Mouse (Mus musculus) ES-Bruce4 (cell line): ENCODE data around the gene Pex13. TPM values are rescaled to one million over a fixed set of nuclear protein-coding genes. Genes with fewer than 3 reads are reported as not detected.
"Not testable (repeated sequence)": the region's sequence is repeated elsewhere in the genome, so short reads cannot be mapped to it uniquely, and the experiment has no call there.

ENCODE experiments used
- H3K27ac ChIP-seq: 2 replicates; pipeline ENCODE4 v1.5.1; 2012; ENCODE audit warnings: low read length, inconsistent platforms; ENCODE audit not compliant: insufficient read depth
- H3K27me3 ChIP-seq: 2 replicates; pipeline ENCODE4 v1.6.1; 2012; ENCODE audit warnings: mild to moderate bottlenecking, low read length, inconsistent platforms; ENCODE audit not compliant: control insufficient read depth, poor library complexity, insufficient read depth, severe bottlenecking
- H3K36me3 ChIP-seq: 2 replicates; pipeline ENCODE4 v1.6.1; 2012; ENCODE audit warnings: inconsistent platforms, mild to moderate bottlenecking, low read length, moderate library complexity; ENCODE audit not compliant: control insufficient read depth, poor library complexity, insufficient read depth, severe bottlenecking
- H3K4me1 ChIP-seq: one replicate; pipeline ENCODE4 v1.8.1; 2011; ENCODE audit warnings: low read length; ENCODE audit not compliant: control insufficient read depth, insufficient read depth
- H3K4me3 ChIP-seq: 2 replicates; pipeline ENCODE4 v1.5.1; 2011; ENCODE audit warnings: low read depth, mild to moderate bottlenecking, low read length
- H3K9ac ChIP-seq: 2 replicates; pipeline ENCODE4 v1.6.1; 2012; ENCODE audit warnings: low read depth, mild to moderate bottlenecking, inconsistent platforms; ENCODE audit not compliant: poor library complexity, severe bottlenecking
- H3K9me3 ChIP-seq: replicated peaks from 2 replicates; pipeline ENCODE4 v1.6.1; 2012; ENCODE audit warnings: mild to moderate bottlenecking, low read length, inconsistent platforms; ENCODE audit not compliant: control insufficient read depth, poor library complexity, insufficient read depth, severe bottlenecking
- CTCF ChIP-seq: IDR thresholded peaks from one replicate; pipeline ENCODE4 v1.8.1; 2011; ENCODE audit warnings: low read depth, low read length
- EP300 ChIP-seq: IDR thresholded peaks from 2 replicates; pipeline ENCODE4 v1.6.1; 2011; ENCODE audit warnings: low read depth, low read length; ENCODE audit not compliant: insufficient read depth
- POLR2A ChIP-seq: IDR thresholded peaks from one replicate; pipeline ENCODE4 v1.8.1; 2011; ENCODE audit warnings: low read length; ENCODE audit not compliant: insufficient read depth
- polyA plus RNA-seq: library from polyadenylated mRNA; stranded (reverse); fragments of >200 nt; gene quantifications from 2 replicates; pipeline ENCODE4 v1.2.4, GENCODE M21; 2011; ENCODE audit warnings: low read depth; ENCODE audit not compliant: missing spikeins, insufficient read depth, insufficient read length

Pex13 gene
- polyA plus RNA-seq, 1 experiment, result 63.0 TPM

DNA sequence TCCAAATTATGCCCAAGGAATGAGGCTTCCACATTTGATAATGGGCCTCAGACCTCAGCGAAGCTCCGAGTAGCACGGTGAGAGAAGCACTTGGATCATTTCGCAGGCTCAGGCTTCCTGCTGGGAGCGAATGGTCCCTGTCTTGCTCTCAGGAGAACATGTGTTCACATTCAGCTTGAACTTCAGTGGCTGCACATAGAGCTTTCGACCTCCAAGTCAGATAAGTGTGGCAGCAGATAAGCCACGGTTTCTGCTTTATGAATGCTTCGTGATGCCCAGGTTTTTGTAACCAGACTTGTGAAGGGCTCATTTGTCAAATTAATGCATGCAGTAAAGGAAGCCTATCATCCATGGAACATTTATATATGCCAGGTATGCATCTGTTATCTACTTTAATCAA lies 31.2 kb downstream of the Pex13 start:
- Histone ChIP-seq H3K9ac (no peak overlapping the region), H3K36me3 (no peaks in the 10 kb centered on the region; the same call in 1 of the 2 replicates), H3K27me3 (no peaks in the 10 kb centered on the region; the same call in 1 of the 2 replicates), H3K27ac (no peak overlapping the region), H3K9me3 (no peaks in the 10 kb centered on the region), H3K4me1 (no peaks in the 10 kb centered on the region), H3K4me3 (no peak overlapping the region)
- no peak for TF ChIP-seq CTCF
- no peak for TF ChIP-seq POLR2A
- TF ChIP-seq EP300, result no peak

- TF ChIP-seq EP300 (no peak), POLR2A (no peak), CTCF (no peak)
- no peak overlapping the region for H3K27ac ChIP-seq
- H3K9ac ChIP-seq, result no peak overlapping the region
- H3K36me3 ChIP-seq, result no peaks in the 10 kb centered on the region
- no peaks in the 10 kb centered on the region for H3K4me1 ChIP-seq
- H3K4me3 ChIP-seq, result no peak overlapping the region
- no peaks in the 10 kb centered on the region for H3K9me3 ChIP-seq
- H3K27me3 ChIP-seq, result no peaks in the 10 kb centered on the region; the same call in 1 of the 2 replicates
These were observed 31.9 kb downstream of the Pex13 start for GRCm38 (mm10) chr11:23633879-23634215.

- no peaks in the 10 kb centered on the region for H3K9me3 ChIP-seq
- no peaks in the 10 kb centered on the region for H3K27me3 ChIP-seq
- no peak within 1 kb of the TSS for H3K27ac ChIP-seq
- peak within 1 kb of the TSS; percentile 95 for H3K9ac ChIP-seq
- TF ChIP-seq EP300 (no peak), POLR2A (peak; percentile 29), CTCF (no peak)
- peak within 1 kb of the TSS; percentile 72 for H3K4me3 ChIP-seq
- H3K4me1 ChIP-seq, result no peaks in the 10 kb centered on the region
- H3K36me3 ChIP-seq, result no peaks in the 10 kb centered on the region
These were observed 32.5 kb downstream of the Pex13 start, which contains the start of gene 0610010F05Rik for GRCm38 (mm10) chr11:23632945-23633878. 0610010F05Rik (minus strand) TSS chr11:23633639.

- no peak overlapping the region for H3K27ac ChIP-seq
- H3K9me3 ChIP-seq, result no peaks in the 10 kb centered on the region
- no peaks in the 10 kb centered on the region for H3K36me3 ChIP-seq
- H3K9ac ChIP-seq, result no peak overlapping the region
- H3K27me3 ChIP-seq, result no peaks in the 10 kb centered on the region
- no peaks in the 10 kb centered on the region for H3K4me1 ChIP-seq
- H3K4me3 ChIP-seq, result no peak overlapping the region
- TF ChIP-seq CTCF, result no peak
- no peak for TF ChIP-seq POLR2A
- no peak for TF ChIP-seq EP300
These were observed 35.1 kb downstream of the Pex13 start for GRCm38 (mm10) chr11:23630664-23631063.

DNA sequence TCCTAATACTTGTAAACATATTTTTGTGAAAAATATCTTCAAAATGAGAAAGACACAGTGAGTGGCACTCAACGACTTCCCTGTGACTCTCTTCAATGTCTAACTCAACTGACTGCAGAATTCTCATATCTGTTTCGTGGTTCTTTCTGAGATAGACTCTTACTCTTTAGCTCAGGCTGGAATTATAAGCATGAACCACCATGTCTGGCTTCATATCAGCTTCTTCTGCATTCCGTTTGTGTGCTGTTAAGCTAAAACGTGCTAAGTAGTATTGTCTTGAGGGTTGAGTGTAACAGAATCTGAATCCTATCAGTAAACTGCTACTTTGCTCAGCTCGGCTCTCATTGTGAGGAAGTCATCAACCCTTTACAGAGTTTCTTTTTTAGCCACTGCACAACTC lies 46.8 kb downstream of the Pex13 start:
- Histone ChIP-seq H3K36me3 (no peaks in the 10 kb centered on the region), H3K27me3 (no peaks in the 10 kb centered on the region), H3K4me1 (no peaks in the 10 kb centered on the region), H3K9me3 (no peaks in the 10 kb centered on the region), H3K9ac (no peak overlapping the region), H3K4me3 (no peak overlapping the region), H3K27ac (no peak overlapping the region)
- TF ChIP-seq POLR2A, result no peak
- TF ChIP-seq CTCF, result no peak
- TF ChIP-seq EP300, result no peak

GRCm38 (mm10) chr11:23614546-23614945 lies 51.2 kb downstream of the Pex13 start:
- no peak overlapping the region for H3K27ac ChIP-seq
- TF ChIP-seq POLR2A (no peak), EP300 (no peak), CTCF (no peak)

DNA sequence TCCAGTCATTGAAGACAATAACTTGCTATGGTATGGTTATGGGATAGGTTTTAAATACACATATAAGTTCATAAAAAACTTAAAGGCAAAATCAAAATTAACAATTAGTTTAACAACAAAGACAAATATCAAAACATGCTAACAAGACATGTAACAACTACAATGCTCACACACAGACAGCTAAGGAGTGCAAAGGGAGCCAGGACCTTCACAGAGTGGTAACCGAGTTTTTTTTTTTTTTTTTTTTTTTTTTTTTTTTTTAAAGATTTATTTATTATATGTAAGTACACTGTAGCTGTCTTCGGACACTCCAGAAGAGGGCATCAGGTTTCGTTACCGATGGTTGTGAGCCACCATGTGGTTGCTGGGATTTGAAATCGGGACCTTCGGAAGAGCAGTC lies 58.5 kb downstream of the Pex13 start:
- H3K9me3 ChIP-seq, H3K27me3 ChIP-seq, H3K27ac ChIP-seq, H3K36me3 ChIP-seq, H3K9ac ChIP-seq, H3K4me3 ChIP-seq, H3K4me1 ChIP-seq: not testable (repeated sequence)

More at GRCm38 (mm10) chr11:23614546-23614945, 51.2 kb downstream of the Pex13 start:
- Histone ChIP-seq H3K9ac (no peak overlapping the region), H3K36me3 (no peaks in the 10 kb centered on the region), H3K9me3 (no peaks in the 10 kb centered on the region), H3K4me1 (no peaks in the 10 kb centered on the region), H3K4me3 (no peak overlapping the region), H3K27me3 (no peaks in the 10 kb centered on the region)
